Mouse (Mus musculus): ENCODE measurements around the gene Gm21739.
"Not testable (repeated sequence)": the region's sequence is repeated elsewhere in the genome, so short reads cannot be mapped to it uniquely, and the experiment has no call there.

Gene Gm21739

GRCm38 (mm10) chrY:44264344-44264743, at the start of gene Gm21739:
TSS of gene Gm21739 (minus strand) at chrY:44264444.
- DNase-seq (ENCODE audit: low read depth, low spot score) = not testable (repeated sequence)

Data from A20 (cell line).